Mouse (Mus musculus) right cerebral cortex, postnatal 36 days (tissue): ENCODE measurements around the gene Serpinb9.
"Not testable (repeated sequence)": the region's sequence is repeated elsewhere in the genome, so short reads cannot be mapped to it uniquely, and the experiment has no call there.

ENCODE experiments used
- DNase-seq, 2 experiments: peaks; one replicate each; pipeline ENCODE4 v3.0.0; 2022; ENCODE audit warnings: low spot score in 2 of 2, mixed read lengths in 1 of 2

Serpinb9 gene

DNA sequence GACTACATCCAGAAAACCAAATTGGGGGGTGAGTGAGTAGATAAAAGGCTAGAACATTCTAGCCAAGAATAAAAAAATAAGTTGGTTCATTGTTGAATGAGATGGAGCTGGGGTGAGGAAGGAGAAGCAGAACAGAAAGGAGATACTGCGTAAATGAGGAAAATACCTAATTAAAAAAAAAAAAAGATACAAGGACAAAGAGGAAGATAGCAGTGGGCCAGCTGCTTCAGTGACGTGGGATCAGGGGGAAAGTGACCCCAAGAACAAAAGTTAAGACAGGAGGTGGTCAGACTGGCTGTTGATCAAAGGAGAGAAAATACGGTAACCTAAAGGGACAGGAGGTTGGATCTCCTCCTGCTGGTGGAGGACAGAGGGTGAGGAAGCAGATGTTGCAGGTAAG, at the start of gene Serpinb9:
Serpinb9 (plus strand) TSS at position 301 of the 400 bp plus-strand sequence.
- no peak for DNase-seq

DNA sequence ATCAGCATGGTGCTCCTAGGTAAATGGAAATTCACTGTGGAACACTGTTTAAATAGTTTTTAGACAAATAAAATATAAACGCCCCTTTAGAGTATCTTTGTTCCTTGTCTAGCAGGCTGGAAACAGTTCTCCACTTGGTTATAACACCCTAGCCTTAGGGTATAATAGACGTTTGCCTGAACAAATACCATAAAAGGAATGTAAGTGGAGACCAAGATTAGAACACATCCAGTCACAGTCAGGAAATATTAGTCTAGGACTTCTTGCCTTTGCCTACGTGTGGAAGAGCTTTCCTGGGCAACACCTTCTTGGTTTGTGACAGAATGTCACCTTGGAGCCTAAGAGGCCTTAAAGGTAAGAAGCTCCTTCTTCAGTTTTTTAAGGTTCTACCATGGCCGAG, 46.5 kb upstream of the Serpinb9 start:
- no peak for DNase-seq

DNA sequence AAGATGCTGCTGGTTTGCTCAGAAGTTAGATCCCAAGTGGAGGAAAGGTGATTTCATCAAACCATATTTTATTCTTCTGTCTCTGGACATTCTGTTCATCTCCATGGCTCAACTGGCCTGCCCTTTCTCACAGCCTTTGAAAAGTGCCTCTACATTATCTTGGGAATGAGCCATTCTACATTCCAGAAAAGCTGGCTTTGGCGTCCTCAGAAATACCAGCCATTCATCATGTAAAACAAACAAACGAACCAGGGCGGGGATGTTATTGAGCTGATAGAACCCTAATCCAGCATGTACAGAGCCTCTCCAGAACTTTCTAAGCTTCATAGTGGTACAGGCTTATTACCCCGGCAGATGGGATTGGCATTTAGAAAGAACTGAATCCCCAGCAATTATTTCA, 45.1 kb upstream of the Serpinb9 start:
- DNase-seq: no peak

DNA sequence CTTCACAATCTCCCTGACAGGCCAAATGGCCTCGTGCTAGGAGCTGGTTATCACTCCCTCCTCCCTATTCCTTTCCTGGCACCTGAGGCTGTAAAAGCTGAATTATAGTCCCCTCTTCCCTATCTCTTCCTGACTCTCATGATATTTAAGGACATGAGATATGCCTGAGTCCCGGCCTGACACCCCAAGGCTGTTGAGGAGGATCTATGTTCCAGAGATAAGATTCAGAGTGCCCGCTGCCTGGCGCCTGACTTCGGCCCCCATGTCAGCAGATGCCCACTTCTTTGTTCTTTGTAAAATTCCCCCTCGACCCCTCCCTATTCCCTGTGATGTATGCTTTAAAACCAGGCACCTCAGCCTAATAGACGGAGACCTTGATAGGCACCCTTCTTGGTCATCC, 44.5 kb upstream of the Serpinb9 start:
- DNase-seq: not testable (repeated sequence)

DNA sequence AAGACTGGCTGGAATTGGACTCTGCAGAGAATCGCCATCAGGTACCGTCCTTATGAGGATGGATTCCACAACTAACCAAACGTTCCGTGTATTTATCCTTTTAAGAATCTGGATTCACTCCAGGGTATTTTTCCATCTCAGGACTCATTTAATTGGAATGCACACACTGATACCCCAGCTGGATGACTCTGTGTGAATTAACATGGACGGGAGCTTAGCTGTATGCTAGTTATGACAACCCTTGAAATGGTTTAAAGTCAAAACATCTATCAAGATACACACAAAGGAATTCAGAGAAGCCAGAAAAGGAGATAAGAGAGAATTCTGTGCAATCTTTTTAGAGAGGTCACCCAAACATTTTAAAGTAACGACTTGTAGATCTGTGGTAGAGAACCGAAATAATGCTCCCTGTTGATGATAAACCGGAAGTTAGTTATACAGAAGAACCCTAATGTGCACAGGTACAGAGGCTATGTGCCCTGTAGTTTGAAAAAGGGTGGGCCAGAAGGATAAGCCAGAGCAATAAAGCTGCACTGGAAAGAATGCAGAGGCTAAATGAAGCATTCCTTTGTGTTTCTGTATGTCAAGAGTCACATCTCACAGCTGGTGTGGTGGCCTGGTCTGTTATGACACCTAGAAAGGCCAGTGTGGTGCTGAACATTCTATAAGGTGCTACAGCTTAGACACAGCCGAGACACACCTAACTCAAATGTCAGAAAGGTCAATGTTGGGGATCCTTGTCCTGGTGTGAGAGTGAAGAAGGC, 38.9 kb upstream of the Serpinb9 start:
- DNase-seq: no peak

DNA sequence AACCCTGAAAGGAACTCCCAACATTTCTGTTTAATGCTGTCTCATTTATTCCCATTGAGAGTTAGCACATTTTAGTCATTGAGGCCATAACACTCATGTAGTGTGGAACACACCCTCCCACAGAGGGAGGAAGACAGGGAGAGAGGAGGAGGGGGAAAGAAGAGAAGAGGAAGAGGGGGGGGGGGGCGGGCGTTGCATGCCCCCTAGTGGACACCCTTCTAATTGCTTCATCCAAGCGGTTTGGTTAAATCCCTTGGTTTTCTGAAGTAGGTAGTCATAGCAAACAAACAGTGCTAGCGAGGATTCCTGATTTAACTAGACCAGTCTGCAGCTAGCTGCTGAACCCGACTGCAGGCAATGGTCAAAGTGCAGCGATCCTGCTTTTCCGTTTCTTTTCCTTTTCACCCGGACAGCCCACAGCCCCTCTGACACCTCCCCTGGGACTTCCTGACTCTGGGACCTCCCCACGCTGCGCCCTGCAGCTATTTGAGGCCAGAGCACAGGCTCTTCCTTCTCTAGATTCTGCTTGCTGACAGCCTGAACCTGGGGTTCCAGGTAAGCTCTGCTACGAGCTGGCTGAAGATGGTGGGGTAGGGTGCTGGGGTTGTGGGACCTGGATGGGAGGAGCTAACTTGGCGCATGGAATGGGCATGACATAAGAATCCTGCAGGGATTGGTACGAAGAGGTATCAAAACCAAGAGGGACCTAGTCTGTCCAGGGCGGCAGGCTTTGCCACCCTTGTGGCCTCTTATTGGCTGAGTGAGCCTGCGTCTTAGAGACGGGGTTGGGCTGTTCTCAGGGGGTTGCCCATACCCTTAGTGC, 37.9 kb upstream of the Serpinb9 start, which contains the start of gene Serpinb6b:
Serpinb6b (plus strand) TSS at position 221 of the 823 bp plus-strand sequence.
- DNase-seq: no peak

DNA sequence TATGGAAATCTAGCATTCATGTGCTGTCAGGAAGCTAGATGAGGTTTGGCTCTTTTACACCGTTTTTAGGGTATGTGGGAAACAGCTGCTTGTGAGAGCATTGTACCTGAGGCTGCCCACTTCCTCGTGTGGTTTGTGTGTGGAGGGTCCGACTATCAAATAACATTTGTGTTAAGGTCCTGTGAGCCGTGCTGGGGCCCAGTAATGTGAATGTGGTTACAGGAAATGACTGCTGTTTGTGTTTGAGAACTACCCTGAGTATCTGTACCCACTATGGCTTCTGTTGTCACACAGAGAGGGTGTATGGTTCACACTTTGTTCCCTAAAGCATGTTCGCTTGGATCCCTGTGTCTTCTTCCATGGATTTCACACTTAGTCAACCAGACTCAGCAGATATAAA, 36.9 kb upstream of the Serpinb9 start:
- no peak for DNase-seq

DNA sequence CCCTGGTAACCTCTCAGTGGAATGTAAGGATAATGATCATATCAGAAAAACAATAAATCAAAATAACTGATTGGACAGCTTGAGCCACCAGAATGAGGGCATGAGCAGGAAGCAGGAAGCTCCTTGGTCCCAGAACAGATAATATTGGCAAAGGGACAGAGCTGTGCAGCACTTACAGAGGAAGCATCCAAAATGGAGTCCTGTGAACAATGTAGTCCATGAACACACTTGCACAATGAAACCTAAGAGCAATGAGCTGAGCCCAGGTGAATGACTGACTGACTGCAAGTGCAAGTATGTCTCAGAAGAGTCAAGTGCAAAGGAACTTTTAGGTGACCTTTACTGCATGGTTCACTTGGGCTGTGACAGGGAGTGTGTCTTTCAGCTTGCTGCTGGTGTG, 35.8 kb upstream of the Serpinb9 start:
- no peak for DNase-seq

DNA sequence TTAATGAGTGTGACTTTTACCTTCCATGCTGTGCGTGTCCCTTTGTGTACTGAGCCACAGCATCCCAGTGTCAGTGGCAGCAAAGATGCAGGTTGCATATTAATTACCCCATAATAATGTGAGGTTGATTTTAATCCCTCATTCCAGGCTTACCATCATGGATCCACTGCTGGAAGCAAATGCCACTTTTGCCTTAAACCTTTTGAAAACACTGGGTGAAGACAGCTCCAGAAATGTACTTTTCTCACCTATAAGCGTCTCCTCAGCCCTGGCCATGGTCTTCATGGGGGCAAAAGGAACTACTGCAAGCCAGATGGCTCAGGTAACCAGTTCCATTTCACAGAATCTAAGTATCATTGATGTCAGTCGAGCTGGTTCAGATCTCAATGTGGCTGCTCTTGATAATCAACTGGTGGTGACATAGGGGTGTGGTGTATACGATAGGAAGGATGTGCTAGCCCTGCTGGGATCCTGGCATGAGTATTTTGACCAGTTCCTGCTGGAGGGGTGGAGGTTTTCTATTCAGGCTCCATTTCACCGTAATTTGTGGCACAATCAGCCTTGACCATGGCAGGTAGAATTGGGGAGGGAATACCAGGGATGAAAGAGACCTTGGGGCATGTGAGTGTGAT, 34.6 kb upstream of the Serpinb9 start:
- no peak for DNase-seq

DNA sequence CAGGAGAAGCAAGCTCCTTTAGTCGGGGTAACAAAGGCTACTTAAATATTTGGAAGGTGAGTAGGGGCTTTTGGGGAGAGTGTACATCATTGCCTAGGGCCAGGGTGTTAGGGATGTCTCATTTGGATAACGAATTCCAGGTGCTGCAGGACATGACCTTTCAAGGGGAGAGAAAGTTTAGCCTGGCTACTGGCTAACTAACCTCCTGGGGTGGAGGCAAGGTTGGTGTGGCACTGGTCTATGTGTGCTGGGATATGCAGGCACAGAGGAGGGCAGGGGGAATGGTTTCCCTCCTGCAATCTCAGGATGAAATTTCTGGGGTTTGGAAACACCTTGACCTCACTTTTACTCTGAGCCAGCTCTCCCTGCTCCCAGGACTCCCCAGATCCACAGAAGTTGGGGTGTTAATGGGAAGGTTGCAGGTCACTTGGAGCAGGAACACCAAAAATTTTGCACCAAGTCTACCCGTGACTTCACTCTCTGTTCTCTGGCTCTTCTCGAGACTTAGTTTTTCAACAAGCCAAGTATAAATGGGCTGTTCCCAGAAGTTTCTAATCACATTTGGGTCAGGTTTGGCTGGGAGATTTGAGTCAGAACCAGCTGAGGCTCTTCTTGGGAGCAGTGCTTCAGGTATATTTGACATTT, 33.9 kb upstream of the Serpinb9 start:
- no peak for DNase-seq

DNA sequence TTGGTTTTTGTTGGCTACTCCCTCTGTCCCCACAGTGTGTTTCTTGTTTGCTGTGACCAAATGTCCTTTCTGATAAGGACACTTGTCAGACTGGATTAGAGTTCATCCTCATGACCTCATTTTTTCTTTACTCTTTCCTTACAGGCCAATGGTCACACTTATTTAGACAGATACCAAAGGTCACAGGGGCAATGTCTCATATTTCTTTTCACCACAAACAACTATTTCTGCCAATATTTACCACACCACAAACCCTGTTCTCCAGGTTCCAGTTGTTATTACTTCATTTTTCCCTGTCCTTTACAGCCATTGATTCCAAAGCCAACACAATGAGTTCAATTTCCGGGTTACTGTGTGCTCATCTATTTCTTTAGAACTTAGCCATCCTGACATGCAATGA, 33.4 kb upstream of the Serpinb9 start:
- DNase-seq: no peak

DNA sequence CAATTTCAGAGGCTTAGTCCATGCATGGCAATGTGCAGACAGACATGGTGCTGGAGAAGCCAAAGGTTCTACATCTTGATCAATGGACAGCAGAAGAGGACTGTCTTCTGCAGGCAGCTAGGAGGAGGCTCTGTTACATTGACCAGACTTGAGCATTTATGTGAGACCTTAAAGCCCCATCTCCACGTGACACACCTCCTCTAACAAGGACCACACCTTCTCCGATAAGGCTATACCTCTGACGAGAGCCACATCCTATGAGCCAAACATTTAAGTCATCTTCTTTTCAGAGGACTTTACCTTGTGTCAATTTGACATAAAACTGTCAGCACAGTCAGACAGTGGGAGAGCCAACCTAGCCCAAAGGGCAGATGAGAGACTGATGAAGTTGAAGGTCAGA, 32.3 kb upstream of the Serpinb9 start:
- DNase-seq: no peak

DNA sequence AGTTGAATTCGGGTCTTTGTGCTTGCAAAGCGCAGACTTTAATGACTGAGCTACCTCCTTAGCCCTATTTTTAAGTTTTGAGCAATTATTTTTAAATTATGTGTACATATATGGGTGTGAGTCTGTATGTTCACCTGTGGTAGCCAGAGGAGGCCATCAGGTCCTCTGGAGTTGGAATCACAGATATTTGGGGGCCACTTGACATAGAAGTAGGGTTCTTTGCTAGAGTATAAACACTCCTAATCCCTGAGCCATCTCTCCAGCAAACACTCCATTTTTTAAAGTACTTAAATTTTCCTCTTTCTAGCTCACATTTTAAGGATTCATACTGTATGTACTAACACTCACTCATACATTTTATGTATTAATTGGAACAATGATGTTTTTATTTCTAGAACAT, 28.8 kb upstream of the Serpinb9 start:
- DNase-seq: no peak

DNA sequence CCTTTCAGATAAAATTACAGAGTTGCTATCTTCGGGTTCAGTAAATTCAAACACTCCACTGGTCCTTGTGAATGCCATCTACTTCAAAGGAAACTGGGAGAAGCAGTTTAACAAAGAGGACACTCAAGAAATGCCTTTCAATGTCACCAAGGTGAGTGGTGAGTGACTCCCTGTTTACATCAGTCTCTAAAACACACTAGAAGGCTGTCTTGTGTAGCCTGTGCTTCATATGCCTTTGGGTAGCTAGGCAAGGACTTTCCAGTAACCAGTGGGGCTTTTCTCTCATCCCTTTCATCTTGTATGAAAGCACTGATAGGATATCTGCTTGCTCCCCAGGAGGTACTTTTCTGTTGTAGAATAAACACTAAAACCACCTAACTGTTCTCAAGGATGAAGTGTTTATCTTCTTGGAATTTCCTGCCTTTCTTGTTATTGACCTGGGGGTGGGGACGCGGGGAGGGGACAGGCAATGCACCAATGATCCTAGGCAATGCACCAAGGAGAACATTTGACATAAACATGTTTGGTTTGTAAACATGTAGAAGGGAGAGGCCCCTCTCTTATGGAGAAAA, 28.1 kb upstream of the Serpinb9 start:
- DNase-seq: no peak

DNA sequence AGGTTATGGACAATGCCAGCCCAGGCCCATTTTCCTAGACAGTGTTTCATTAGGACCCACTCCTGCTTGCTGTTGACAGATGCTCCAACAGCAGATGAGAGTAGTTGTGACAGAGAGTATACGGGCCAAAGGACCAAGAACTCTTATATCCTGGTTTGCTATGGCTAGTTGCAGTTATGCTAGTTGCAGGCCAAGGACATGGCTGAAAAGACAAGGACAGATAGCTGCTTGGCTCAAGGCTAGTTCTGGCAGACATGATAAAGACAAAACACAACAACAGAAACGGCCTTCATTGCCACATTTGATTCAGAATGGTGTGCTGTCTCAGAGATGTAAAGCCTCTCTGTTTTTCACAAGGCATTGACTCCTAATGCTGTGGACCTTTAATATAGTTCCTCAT, 27.3 kb upstream of the Serpinb9 start:
- DNase-seq: no peak

DNA sequence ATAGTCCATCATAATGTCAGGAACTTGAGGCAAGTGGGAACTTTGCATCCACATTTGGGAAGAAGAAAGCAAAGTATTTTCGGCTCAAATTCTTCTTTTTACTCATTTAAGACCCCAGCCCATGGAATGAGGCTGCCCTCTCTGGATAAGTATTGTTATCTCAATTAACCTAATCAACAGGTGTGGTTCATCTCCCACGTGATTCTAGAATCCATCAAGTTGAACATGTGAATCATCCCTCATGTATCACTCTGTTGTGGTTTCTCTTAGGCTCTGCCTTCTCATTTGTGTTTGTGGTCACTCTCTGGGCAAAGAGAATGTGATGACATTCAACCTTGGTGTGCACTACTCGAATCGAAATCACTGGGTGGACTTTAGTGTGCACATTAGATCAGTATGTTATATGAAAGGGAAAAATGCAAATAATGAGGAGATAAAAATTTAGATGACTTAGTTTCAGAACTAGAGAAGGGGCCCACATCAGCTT, 20.5 kb upstream of the Serpinb9 start:
- no peak for DNase-seq

DNA sequence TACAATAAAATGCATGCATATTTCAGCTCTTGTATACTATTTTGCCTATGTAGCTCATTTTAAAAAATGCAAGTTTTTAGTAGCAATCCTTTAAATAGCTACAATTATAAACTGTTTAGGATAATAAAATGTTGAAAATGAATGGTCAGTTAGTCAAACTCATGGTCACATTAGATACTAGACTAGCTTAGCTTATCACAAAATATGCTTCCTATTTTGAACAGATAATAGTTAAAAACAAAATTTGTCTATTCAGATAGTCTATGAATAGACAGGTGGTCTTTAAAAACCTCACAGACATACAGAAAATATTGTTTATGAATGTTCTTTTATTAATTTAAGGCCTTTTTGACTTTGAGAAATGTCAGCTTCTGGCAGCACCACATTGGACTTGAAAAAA, 16.8 kb upstream of the Serpinb9 start:
- DNase-seq: no peak

DNA sequence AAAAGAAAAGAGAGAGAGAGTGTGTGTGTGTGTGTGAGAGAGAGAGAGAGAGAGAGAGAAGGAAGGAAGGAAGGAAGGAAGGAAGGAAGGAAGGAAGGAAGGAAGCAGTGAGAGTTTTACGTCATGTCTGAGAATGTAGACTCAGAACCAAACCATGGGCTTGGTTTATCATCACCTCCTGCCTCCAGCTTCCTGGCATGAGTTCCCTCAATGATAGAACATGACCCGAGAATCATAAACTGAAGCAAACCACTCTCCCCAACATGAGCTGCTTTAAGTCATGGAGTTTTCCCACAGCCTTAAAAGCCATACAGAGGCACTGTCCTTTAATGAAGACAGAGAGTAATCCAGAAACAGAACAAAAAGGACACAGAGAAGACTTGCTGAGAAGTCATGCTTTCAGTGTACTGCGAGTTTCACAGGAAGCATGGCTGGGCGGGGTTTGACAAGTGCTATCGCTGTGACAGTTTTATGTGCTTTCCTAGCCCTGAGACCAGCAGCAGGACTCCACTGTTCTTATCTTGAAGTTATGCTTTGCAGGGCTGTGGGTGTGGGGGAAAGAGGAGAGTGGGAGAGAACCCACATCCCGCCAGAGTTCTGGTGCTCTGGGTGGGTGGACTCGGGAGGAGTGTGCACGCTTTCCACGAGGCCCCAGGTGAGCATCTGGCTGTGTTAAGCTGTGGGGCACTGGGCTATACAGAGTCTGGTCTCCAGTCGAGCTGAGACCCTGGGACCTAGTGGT, 9.7 kb upstream of the Serpinb9 start:
- no peak for DNase-seq

DNA sequence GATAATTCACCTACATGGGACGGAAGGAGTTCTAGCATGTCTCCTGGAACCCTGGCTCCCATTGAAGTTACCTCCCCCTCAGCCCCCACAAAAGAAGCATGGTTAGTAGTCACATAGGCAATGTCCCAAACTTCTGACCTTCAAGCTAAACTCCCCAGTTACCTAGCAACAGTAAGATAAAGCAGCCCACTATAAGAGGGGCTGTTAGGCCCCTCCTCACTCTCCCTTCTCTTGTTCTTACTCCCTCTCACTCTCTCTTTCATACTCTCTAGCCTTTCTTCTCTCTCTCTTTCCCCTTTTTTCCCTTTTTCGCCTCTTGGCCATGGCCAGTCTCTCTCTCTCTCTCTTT, 9.2 kb upstream of the Serpinb9 start:
- DNase-seq: no peak

DNA sequence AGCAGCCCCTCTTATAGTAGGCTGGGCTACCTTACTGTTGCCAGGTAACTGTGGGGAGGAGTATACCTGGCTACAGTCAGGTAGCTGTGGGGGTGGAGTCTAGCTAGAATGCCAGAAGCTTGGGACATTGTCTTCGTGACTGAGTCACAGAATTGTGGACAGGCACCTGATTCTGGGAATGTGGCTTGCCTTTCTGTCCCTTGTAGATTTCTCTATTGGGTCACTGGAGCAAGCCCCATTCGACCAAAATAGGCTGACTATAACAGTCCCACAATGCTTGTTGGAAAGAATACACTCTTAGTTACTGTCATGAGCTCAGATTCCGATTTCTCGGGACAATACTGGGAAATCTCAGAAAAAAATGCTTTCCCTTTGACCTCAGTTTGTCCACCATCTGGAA, 8.0 kb upstream of the Serpinb9 start:
- no peak for DNase-seq

DNA sequence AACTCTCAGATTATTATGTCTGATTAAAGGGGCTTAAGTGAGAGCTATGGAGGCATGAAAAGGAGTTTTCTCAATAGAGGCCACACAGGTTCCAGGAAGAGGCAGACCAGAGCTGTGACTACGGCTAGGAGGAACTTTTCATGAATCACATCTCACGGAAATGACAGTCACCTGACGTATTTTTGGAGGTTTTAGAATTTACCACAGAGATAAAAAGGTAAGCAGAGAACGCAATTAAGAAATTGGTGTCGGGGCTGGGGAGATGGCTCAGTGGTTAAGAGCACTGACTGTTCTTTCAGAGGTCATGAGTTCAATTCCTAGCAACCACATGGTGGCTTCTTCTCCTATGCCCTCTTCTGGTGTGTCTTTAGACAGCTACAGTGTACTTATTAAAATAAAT, 1.7 kb upstream of the Serpinb9 start:
- no peak for DNase-seq
